Comparison of ENCODE assay signal across 16 mouse cellular contexts in genomic region chr1:106468021-106468420, GRCm38 (mm10).
"Had no signal": no experiment of that assay in that cellular context is flagged by ENCODE, and none has a peak within 500 bp of the region (broad histone marks: within the 10 kb centered on the region; RNA-seq: fewer than 3 reads in every experiment).

No protein-coding gene starts in this region.

- H3K4me2 ChIP-seq: neural tube, embryonic 13.5 days; neural tube, embryonic 15.5 days; stomach, embryonic 15.5 days had no signal

- H3K27me3 ChIP-seq: neural tube, embryonic 13.5 days; neural tube, embryonic 15.5 days; stomach, embryonic 15.5 days had no signal

- DNase-seq: retina, postnatal 1 day; right cerebral cortex, adult 18-20 months; right cerebral cortex, postnatal 14 days; right cerebral cortex, postnatal 25 days; right cerebral cortex, postnatal 4 days; spleen, adult 18-20 months; thymus, adult 18-20 months; thymus, adult 2 months; thymus, postnatal 14 days; thymus, postnatal 25 days; thymus, postnatal 36 days; thymus, postnatal 4 days had no signal

- H3K9ac ChIP-seq: neural tube, embryonic 13.5 days; neural tube, embryonic 15.5 days; stomach, embryonic 15.5 days had no signal

- H3K9me3 ChIP-seq: neural tube, embryonic 13.5 days; neural tube, embryonic 15.5 days; stomach, embryonic 15.5 days had no signal

- H3K4me1 ChIP-seq: stomach, embryonic 15.5 days had no signal

- H3K36me3 ChIP-seq: neural tube, embryonic 13.5 days; neural tube, embryonic 15.5 days; stomach, embryonic 15.5 days had no signal

- H3K4me3 ChIP-seq: neural tube, embryonic 13.5 days; neural tube, embryonic 15.5 days; stomach, embryonic 15.5 days had no signal

- H3K27ac ChIP-seq: neural tube, embryonic 13.5 days; neural tube, embryonic 15.5 days; stomach, embryonic 15.5 days; stomach, postnatal 0 days had no signal
